Mouse (Mus musculus) mouse embryonic stem cell (cell line): ENCODE results near the gene Erp27.
"Not testable (repeated sequence)": the region's sequence is repeated elsewhere in the genome, so short reads cannot be mapped to it uniquely, and the experiment has no call there.

Experiments used
- in situ Hi-C, 2 experiments: fragments of 300-500 bp; cut with MboI; formaldehyde crosslinking; loops; 1 replicate in 1 of 2; 3 replicates in 1 of 2; pipeline ENCODE4 v1.14.3; 2019 to 2020; ENCODE audit warnings: low sequenced_read_pairs in 2 of 2, low pct_unique_long_range_greater_than_20kb in 1 of 2, mixed read lengths in 1 of 2; ENCODE audit not compliant: unreplicated experiment in 1 of 2

Erp27 gene

GRCm38 (mm10) chr6:136887854-136888253 is 34.1 kb downstream of the Erp27 start:
- in situ Hi-C loops: no loop called here

GRCm38 (mm10) chr6:136884766-136885165 is 37.2 kb downstream of the Erp27 start:
- in situ Hi-C loops: not testable (repeated sequence)

GRCm38 (mm10) chr6:136883961-136884360 is 38.0 kb downstream of the Erp27 start:
- in situ Hi-C loops: no loop called here

GRCm38 (mm10) chr6:136883431-136883915 is 38.5 kb downstream of the Erp27 start:
- in situ Hi-C loops: no loop called here

GRCm38 (mm10) chr6:136881678-136882077 is 40.3 kb downstream of the Erp27 start:
- in situ Hi-C loops: no loop called here

- in situ Hi-C loops: no loop called here
Measured at GRCm38 (mm10) chr6:136875670-136876069, 46.3 kb downstream of the Erp27 start, which contains the start of gene Mgp. Gene Mgp (minus strand): TSS chr6:136875823.

- in situ Hi-C loops: no loop called here
Measured at GRCm38 (mm10) chr6:136874599-136874998, 47.4 kb downstream of the Erp27 start.

- in situ Hi-C loops: loop anchor here in 1 of 2 experiments (10.0 kb wide), 1 partner anchor 96 kb away; no protein-coding TSS in a partner anchor
Measured at GRCm38 (mm10) chr6:136868921-136869320, 53.1 kb downstream of the Erp27 start.

GRCm38 (mm10) chr6:136866150-136866549 is 55.8 kb downstream of the Erp27 start:
- in situ Hi-C loops: loop anchor here in 1 of 2 experiments (10.0 kb wide), 1 partner anchor 99 kb away; no protein-coding TSS in a partner anchor

GRCm38 (mm10) chr6:136865360-136865759 is 56.6 kb downstream of the Erp27 start:
- in situ Hi-C loops: loop anchor here in 1 of 2 experiments (10.0 kb wide), 1 partner anchor 99 kb away; no protein-coding TSS in a partner anchor

- in situ Hi-C loops: loop anchor here in 1 of 2 experiments (10.0 kb wide), 1 partner anchor 104 kb away; no protein-coding TSS in a partner anchor
Measured at GRCm38 (mm10) chr6:136861020-136861419, 61.0 kb downstream of the Erp27 start.

- in situ Hi-C loops: loop anchor here (5.0 to 10.0 kb wide), 2 partner anchors 109 to 126 kb away; no protein-coding TSS in a partner anchor
Measured at GRCm38 (mm10) chr6:136858420-136858819, 63.6 kb downstream of the Erp27 start.

GRCm38 (mm10) chr6:136857873-136858260 is 64.1 kb downstream of the Erp27 start:
- in situ Hi-C loops: loop anchor here (5.0 to 10.0 kb wide), 2 partner anchors 109 to 127 kb away; no protein-coding TSS in a partner anchor
